Mouse (Mus musculus) R1 (cell line): ENCODE data around the gene Odf4.
A peak's percentile ranks its signal among the peaks of the same experiment; 100 is the strongest.
"Not testable (repeated sequence)": the region's sequence is repeated elsewhere in the genome, so short reads cannot be mapped to it uniquely, and the experiment has no call there.

ENCODE experiments used
- DNase-seq: peaks from one replicate; pipeline ENCODE4 v3.0.0-alpha.2; 2018; ENCODE audit warnings: low read depth, low spot score

Odf4 gene

DNA sequence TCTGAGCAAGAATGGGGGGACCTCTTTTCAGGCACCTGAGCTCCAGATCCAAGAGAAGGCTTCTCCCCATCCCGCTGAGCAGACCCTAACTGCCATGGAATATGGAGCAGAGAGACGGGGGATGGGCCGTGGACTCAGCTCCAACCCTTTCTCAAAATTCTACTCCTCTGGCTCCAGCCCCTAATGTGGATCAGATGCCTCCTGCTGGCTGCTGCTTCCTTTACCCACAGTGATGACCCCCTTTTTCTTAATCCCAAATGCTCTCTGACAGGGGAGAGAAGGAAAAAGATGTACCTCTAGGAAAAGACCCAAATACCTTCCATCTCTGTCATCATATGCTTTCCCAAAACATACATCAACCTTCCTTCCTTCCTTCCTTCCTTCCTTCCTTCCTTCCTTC lies at the start of gene Odf4:
Gene Odf4, minus strand, starts transcription at position 101 of the 400 bp plus-strand sequence.
- DNase-seq = no peak

DNA sequence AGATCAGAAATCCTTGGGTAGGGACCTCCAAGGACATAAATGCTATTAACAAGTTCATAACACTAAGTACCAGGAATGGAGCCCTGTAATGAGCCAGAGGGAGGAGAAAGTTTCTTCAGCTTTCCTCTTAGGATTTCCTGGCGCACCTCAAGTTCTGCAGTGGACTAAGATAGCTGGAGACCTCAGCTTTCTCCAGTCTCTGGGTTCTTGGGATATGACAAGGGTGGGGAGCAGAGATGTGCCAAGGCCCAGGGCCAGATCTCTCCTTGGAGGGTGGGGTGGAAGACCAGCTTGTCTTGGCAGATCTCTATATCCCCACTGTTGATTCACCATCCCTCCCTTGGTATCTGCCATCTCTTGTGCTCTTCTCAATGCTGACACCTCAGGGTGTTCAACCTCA lies 48.7 kb upstream of the Odf4 start:
- DNase-seq = no peak

DNA sequence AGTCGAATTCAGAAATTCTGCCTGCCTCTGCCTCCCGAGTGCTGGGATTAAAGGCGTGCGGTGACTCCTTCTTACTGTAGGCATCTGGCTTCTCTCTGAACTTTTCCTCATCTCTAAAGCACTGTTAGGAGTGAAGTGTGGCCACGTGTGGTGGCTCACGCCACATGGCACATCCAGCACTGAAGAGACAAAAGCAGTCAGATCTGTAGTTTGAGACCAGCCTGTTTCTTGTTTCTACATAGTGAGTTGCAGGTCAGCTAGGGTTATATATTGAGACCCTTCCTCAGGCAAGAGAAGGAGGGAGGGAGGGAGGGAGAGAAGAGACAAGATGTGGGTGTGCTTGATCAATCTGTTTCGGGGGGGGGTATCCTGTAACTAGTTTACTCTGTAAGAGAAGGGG lies 48.2 kb upstream of the Odf4 start, which contains the start of gene Rangrf:
Gene Rangrf, minus strand, starts transcription at position 101 of the 400 bp plus-strand sequence.
- DNase-seq = no peak

DNA sequence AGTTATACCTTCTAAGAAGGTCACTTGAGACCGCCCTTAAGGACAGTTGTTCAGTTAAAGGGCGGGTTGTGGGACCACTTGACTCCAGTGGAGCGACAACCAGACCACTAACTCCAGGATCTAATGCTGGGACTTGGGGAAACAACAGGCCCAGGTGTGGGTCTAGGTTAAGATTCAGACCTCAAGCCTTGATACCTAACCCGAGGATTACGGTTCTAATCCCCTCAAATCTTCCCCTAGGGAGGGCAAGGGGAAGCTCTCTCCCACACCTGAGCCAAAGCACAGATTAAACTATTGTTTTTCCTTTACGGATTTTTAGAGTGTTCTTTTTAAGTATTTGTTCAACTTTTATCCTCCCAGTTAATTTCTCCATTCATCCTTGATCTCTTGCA lies 47.2 kb upstream of the Odf4 start:
- DNase-seq = no peak

DNA sequence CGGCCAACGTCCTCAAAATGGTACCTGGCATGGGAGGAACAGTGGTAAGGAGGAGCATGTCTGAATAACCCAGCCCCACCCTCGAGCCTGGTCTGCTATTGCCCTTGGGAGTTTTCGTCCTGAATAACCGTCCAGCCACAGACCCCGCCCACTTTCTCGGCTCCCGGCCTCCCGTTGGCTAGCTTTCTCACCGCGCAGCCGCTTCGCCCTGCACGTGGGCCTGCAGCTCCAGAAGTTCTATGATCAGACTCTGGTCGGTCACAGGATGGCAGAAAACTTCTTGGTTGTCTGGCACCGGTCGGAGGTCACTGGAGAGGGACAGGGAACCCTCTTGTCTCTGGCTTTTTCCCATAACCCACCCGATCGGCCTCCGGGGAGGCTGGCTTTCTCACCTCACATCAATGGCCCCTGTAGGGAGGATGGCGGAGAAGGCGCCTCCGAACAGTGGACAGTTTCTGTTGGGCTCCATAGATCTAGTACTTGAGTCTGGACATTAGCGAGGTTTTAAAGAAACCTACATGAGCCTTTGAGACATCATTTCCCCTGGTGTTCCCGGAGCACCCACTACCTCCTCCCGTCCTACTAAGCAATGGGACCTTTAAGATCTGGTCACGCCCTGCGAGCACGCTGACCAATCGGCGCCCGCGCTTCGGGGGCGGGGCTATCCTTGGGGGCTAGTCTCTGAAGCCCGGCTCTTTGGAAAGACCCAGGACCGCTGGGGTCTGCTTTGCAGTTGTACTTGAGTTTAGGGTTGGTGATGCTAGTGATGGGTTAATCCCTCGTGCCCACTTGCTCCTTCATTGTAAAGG lies 46.6 kb upstream of the Odf4 start:
- peak; percentile 95 for DNase-seq

DNA sequence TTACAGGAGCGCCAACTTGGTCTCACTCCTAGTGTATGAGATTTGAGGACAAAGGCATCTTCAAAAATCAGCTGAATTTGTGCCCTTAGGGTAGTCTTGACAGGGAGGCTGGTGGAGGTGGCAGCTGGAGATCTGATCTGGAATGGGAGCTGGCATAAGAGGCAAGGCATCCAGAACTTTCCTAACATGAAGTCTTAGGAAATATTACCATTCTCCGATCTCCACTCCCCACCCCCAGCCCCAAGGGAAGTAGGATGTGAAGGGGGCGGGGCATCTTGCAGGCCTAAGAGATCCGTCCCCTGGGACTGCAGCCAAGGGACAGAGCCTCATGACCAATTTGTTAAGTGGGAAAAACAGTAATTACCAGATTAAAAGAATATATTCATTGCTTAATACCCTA lies 43.4 kb upstream of the Odf4 start:
- DNase-seq = no peak

DNA sequence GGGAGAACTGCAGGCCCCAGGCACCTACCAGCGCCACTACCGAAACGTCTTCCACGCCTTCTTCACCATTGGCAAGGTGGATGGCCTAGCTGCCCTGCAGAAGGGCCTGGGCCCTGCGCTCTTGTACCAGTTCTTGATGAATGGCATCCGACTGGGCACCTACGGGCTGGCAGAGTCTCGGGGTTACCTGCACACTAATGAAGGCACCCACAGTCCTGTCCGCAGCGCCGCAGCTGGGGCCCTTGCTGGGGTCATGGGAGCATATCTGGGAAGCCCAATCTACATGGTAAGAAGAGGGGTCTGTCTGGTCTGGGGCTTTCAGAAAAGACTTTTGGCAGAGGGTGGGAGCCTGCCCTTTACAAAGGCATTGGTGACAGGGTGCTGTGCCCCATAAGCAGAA lies 41.9 kb upstream of the Odf4 start:
- DNase-seq = no peak

DNA sequence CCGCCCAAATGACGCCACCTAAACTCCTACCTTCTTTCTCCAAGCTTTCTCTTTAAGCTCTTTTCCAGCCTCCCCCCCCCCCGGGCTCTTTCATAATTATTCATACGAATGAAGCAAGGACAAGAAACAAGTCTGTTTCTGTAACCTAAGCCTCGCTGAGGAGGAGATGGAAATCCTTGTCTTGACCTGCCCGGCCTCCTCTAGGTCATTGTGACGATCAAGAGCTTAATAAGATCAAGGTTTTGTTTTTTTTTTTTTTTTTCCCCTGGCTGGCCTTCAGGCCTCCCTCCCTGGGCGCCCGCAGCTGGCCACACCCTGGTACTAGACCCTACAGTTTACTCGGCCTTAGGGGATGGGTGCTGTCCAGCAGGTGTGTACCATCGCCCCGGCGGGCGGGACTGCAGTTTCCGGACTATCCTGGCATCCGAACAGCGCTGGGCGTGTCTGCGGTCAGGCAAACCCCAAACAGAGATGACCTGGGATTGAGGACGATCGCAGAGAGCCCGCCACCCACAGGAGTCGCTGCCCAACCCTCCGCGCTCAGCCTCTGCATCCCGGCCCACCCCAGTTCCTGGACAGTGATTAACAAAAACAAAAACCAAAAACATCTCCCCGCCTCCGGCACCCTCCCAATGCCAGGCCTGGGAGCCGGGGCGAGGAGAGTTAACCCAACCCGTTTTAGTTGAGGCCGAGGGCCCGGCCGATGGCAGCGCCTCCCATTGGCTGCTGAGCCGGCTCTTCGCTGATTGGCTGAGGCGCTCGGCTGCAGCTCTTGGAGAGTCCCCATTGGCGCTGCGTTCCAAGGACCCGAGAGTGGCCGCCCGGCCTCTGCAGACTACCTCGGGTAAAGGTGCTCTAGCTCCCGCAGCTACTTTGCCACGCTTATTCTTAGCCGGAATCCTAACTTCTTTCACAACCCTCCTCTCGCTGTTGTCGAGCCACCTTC lies 40.7 kb upstream of the Odf4 start, which contains the start of gene Slc25a35:
Gene Slc25a35, plus strand, starts transcription at position 795 of the 946 bp plus-strand sequence.
- DNase-seq = peak; percentile 92

DNA sequence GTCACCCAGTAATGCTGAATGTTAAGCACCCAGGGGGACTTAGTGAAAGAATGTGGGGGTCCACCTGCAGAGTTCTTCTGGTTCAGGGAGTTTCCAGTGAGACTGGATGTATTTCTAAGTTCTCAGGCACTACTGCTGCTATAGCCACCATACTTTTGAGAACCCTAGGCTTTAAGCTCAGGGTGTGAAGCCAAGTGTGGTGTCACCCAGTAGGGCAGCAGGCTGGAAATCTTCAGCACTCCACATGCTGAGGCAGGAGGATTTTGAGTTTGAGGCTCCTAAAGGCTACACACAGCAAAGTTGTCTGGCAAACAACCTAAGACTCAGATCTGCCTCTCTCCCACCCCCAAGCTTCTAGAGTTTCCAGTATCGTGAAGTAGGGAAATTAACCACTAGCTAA lies 39.7 kb upstream of the Odf4 start:
- DNase-seq = no peak

DNA sequence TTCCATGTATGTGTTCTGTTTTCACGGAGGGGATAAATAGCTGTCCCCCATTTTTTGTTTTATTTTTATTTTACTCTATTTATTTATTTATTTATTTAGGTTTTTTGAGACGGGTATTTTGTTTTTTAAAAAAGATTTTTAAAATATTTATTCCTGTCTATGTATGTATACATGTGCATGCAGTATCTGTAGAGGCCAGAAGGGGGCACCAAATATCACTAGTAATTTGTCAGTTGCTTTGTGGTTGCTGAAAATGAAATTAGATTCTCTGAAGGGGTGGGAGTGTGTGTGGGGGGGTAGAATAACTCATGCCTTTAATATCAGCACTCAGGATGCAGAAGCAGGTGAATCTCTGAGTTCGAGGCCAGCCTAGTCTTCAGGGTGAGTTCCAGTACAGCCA lies 39.0 kb upstream of the Odf4 start:
- peak; percentile 59 for DNase-seq

DNA sequence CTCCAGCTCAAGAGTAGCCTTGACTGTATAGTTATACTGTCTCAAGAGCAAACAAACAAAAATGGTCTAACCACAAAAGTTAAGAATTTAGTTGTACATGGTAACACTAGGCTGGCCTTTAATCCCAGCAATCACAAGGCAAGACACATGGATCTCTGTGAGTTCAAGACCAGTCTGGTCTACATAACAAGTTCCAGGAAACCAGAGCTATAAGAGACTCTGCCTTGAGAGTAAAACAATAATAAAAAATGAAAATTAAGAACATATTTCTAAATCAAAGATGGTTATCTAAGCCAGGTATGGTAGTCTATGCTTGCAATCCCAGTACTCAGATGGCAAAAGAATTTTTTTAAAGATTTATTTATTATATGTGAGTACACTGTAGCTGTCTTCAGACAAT lies 38.2 kb upstream of the Odf4 start:
- no peak for DNase-seq

DNA sequence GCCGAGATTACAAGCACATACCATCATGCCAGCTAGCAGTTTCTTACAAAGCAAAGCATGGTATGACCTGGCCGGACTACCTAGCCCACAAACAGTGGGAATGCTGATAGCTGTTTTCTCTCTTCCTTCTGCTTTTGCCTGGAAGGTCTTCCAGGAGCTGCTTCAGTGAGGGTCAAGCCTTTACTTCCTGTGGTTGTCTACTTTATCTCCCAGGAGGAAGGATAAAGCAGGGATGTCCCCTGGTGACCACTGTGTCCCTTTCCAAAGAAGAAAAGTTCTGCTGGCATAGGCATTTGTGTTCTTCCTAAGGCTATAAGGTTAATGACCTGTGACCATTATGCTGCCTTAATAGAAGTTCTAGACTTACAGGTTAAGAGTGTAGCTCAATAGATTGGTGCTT lies 36.5 kb upstream of the Odf4 start:
- no peak for DNase-seq

DNA sequence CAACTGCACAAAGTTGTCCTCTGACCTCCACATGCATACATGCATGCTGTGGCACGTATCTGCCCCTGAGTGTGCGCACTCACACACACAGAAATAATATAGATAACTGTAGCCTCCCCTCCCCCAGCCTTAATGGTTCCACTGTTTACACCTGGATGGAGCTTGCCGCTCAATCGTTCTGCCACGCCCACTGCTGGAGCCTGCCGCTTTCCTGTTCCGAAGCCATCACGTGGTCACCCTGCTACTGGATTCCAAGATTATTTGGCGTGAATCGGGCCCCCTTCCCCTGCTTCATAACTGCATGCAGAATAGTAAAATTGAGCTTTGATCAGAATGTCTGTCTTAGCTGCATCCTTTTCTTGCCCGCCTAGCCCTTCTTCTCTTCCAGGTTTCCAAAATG lies 35.3 kb upstream of the Odf4 start:
- DNase-seq = not testable (repeated sequence)

DNA sequence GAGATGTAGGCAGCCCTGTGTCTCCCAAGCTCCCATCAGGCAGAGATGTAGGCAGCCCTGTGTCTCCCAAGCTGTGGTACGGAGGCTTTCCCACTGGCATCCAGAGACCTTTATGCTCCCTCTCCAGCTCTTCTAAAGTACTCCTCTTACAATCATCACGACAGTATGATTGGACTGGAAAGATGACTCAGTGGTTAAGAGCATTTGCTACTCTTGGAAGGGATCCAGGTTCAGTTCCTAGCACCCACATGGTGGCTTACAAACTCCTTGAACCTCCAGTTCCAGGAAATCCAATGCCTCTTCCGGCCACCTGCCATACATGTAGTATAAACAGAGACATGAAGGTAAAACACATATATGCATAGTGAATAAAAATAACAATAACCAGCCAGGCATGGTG lies 34.7 kb upstream of the Odf4 start:
- no peak for DNase-seq

DNA sequence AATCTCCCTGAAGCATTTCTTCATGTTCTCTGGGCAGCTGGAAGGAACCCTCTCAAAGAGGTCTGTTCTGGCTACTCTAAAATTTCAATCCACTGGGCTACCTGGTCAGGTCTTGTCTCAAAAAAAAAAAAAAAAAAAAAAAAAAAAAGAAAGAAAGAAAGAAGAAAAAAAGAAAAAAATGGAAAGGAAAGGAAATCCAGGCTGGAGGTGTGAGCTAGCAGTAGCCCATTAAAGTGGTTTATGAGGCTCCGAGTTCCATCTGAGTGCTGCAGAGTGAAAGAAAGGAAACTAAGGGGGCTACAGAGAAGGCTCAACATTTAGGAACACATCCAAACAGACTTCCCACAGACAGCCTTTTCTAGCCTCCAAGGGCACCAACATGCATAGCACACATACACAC lies 31.1 kb upstream of the Odf4 start:
- DNase-seq = no peak

DNA sequence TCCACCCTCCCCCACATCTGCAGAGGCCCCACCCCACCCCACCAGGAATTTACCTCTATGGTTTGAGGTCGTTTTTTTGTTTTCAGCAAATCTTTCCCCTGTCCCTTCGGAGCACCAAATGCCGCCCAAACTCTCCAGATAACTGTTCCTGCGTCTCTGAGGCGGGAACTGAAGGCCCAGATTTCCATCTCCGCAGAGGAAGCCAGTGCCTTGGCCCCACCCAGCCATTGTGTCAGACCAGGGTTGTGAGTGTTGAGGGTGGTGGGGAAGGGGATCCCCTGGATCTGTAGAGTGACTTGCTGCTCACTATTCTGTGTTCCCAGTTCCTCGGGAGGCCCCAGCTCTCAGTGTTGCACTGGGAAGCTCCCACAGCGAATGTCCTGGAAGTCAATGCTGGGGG lies 30.4 kb upstream of the Odf4 start, which contains the start of gene Arhgef15:
Gene Arhgef15, minus strand, starts transcription at position 173 of the 400 bp plus-strand sequence.
- peak; percentile 46 for DNase-seq

DNA sequence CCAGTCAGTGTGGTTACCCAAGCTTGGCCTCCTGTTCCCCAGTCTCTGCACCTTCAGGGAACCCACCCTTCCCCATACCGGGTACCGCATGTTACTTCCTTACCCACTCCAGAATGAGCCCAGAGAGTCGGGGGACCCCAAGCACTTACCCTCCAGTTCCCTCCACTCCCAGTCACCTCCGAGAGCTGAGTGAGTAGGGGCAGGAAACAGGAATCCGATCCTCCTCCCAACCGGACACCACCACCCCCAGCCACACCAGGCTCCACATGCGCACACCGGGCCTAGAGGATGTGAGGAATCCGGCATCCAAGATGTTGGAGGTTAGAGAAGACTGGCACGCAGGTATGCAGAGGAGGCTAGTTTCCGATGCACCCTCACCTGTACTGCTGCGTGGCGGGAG lies 29.8 kb upstream of the Odf4 start:
- DNase-seq = peak; percentile 44

DNA sequence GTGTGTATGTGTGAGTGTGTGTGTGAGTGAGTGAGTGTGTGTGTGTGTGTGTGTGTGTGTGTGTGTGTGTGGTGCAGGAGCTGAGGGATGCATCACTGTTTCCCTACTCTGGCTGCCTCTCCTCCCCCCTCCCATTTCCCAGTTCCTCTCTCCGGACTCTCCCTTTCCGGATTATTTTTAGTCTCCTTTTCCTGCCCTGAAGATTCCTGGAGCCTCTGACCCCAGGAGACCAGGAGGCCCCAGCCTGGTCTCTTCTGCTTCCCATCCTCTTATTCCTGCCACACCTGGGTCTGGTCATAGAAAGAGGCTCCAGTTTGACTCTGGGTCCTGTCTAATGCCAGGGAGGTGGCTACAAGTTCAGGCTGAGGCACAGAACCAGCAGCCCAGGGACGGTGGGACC lies 29.2 kb upstream of the Odf4 start:
- no peak for DNase-seq

DNA sequence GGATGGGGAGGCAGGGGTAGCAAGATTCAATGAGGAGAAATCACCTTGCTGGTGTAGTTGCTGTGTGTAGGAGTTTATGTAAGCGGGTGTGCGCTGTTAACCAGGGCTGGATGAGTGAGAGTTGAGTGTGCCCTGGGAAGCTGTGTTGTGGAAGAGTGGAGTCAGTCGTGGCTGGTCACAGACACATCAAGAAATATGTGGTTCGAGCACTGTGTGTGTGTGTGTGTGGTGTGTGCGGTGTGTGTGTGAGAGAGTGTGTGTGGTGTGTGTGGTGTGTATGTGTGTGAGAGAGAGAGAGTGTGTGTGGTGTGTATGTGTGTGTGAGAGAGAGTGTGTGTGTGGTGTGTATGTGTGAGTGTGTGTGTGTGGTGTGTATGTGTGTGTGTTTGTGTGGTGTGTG lies 28.6 kb upstream of the Odf4 start:
- DNase-seq = no peak

DNA sequence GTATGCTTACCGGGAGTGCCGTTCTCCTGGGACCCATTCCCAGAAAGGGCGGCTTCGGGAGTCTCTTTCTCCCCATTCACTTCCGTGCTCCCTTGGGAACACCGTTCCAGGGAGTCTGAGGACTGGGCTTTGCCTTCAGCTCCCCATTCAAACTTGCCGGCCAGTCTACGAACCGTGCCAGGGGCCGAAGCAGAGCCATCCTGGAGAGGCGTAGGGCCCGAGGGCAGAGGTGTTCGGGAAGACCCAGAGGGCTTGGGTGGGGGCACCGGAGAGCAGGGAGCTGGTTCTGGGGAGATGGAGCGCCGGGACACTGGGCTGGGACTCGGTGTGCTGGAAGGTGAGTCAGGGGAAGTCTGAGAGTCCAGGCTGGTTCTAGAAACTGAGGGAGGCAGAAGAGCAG lies 27.5 kb upstream of the Odf4 start:
- no peak for DNase-seq

DNA sequence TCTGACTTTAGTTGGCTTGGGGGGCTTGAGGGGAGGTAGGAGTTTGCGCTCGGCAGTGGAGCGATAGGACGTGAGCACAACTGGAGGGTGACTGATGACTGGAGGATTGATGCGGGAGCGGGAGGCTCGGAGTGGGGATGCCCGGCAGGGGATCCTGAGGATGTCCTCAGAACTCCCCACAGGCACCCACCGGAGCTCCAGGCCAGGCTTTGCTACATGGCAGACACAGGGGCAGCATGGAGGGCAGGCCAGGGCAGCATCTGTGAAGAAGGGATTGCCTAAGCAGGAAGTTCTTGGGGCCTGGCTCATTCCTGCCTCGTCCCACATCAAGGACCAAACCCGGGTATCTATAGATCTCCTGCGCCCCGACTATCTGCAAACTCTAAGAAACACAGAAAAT lies 27.0 kb upstream of the Odf4 start:
- no peak for DNase-seq

DNA sequence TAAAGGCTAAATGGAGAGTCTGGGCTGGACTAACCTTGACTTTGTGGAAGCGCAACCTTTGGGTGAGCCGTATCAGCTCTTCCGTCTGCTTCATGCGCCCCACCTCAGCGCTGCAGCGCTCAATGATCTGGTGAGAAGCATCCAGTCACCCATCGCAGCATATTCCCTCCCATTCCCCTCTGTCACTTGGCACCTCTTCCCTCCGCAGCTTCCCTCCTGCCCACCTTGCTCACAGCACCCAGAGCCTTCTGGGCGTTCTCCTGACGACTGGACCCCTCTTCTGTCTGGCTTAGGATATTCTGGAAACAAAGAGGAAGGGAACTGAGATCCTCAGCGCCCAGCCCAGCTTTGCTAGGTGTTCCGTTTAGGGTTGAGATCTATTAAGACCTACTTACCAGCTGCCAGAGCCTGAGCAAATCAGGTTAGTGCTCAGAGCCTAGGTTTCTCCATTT lies 20.7 kb upstream of the Odf4 start:
- DNase-seq = no peak
